Mouse (Mus musculus): Measurements from ENCODE around the gene Cd160.

Gene Cd160

GRCm38 (mm10) chr3:96828308-96828864 lies 765 bp downstream of the Cd160 start:
- no peak for DNase-seq

- DNase-seq: no peak
Observed at GRCm38 (mm10) chr3:96825261-96825660, 3.9 kb downstream of the Cd160 start.

GRCm38 (mm10) chr3:96824614-96825013 lies 4.5 kb downstream of the Cd160 start:
- DNase-seq: no peak

- no peak for DNase-seq
Observed at GRCm38 (mm10) chr3:96823701-96824100, 5.5 kb downstream of the Cd160 start.

- DNase-seq: no peak
Observed at GRCm38 (mm10) chr3:96821581-96821980, 7.6 kb downstream of the Cd160 start.

- DNase-seq: no peak
Observed at GRCm38 (mm10) chr3:96820116-96820915, 8.8 kb downstream of the Cd160 start.

- no peak for DNase-seq
Observed at GRCm38 (mm10) chr3:96814342-96814741, 14.8 kb downstream of the Cd160 start.

- DNase-seq: no peak
Observed at GRCm38 (mm10) chr3:96813591-96814244, 15.4 kb downstream of the Cd160 start.

GRCm38 (mm10) chr3:96813106-96813505 lies 16.0 kb downstream of the Cd160 start:
- no peak for DNase-seq

GRCm38 (mm10) chr3:96812395-96813091 lies 16.6 kb downstream of the Cd160 start:
- peak; percentile 88 for DNase-seq

- DNase-seq: no peak
Observed at GRCm38 (mm10) chr3:96811232-96811631, 17.9 kb downstream of the Cd160 start.

- DNase-seq: no peak
Observed at GRCm38 (mm10) chr3:96808651-96809050, 20.5 kb downstream of the Cd160 start.

- no peak for DNase-seq
Observed at GRCm38 (mm10) chr3:96808136-96808535, 21.0 kb downstream of the Cd160 start.

GRCm38 (mm10) chr3:96802214-96802613 lies 26.9 kb downstream of the Cd160 start:
- DNase-seq: no peak

GRCm38 (mm10) chr3:96800254-96800653 lies 28.9 kb downstream of the Cd160 start:
- DNase-seq: no peak

- DNase-seq: no peak
Observed at GRCm38 (mm10) chr3:96788506-96788905, 40.6 kb downstream of the Cd160 start.

- no peak for DNase-seq
Observed at GRCm38 (mm10) chr3:96787784-96788183, 41.4 kb downstream of the Cd160 start.

GRCm38 (mm10) chr3:96782236-96782635 lies 46.9 kb downstream of the Cd160 start:
- DNase-seq: no peak

- no peak for DNase-seq
Observed at GRCm38 (mm10) chr3:96777120-96777519, 52.0 kb downstream of the Cd160 start.

GRCm38 (mm10) chr3:96772949-96773348 lies 56.2 kb downstream of the Cd160 start:
- no peak for DNase-seq

- no peak for DNase-seq
Observed at GRCm38 (mm10) chr3:96769971-96770370, 59.2 kb downstream of the Cd160 start.

GRCm38 (mm10) chr3:96764528-96764927 lies 64.6 kb downstream of the Cd160 start:
- no peak for DNase-seq

GRCm38 (mm10) chr3:96759695-96760094 lies 69.5 kb downstream of the Cd160 start:
- no peak for DNase-seq

Measured in right cerebral cortex, postnatal 14 days (tissue).